Mouse (Mus musculus): ENCODE results near the gene Gm11027. TPM values are rescaled to one million over a fixed set of nuclear protein-coding genes. Genes with fewer than 3 reads are reported as not detected.

Gm11027 gene
- polyA plus RNA-seq, 1 experiment = not detected

DNA sequence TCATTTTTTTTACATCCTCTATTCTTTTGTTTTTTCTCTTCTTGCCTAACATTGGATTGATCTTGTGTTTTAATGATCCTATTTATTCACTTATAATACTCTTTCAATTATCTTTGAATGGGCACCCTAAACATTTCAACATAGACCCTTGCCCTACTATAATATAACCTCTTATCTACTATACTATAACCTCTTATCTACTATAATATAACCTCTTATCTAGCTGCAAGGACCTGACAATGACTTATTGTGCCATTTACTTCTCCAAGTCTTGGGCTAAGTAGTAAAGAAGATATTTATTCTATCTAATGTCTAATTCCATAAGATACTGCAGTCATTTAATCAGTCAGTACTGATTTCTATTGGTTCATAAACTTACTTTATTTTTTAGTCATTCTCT lies 36.8 kb upstream of the Gm11027 start:
- Histone ChIP-seq H3K4me1 (ENCODE audit: control insufficient read depth, insufficient read depth, low read length) (no peaks in the 10 kb centered on the region), H3K27ac (ENCODE audit: control insufficient read depth, insufficient read depth, low read depth, low read length) (no peak overlapping the region), H3K4me3 (ENCODE audit: control insufficient read depth, low read depth, low read length) (no peak overlapping the region), H3K27me3 (ENCODE audit: control insufficient read depth, insufficient read depth, low read length) (no peaks in the 10 kb centered on the region), H3K36me3 (ENCODE audit: control insufficient read depth, insufficient read depth, low read length) (no peaks in the 10 kb centered on the region; the same call in 1 of the 2 replicates)
- TF ChIP-seq CTCF (IDR thresholded peaks at IDR 0.05; ENCODE audit: control insufficient read depth, insufficient read depth, insufficient replicate concordance, low read depth, low read length) (no peak), POLR2A (IDR thresholded peaks at IDR 0.05; ENCODE audit: control insufficient read depth, low read depth, low read length) (no peak)

DNA sequence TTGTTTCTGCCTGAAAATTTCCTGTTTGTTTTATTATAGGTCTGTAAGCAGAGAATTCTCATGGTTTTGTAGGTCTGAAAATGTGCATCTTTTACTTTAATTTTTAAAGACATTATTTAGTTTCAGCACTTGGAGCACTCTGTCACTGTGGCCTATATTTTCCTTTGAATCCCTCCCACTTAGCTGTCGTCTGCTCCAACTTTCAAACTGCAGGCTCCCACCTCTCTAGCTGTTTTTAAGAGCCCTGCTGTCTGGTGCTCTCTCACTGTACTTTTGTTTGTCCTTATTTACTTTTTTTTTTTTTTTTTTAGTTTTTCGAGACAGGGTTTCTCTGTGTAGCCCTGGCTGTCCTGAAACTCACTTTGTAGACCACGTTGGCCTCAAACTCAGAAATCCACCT lies 36.4 kb upstream of the Gm11027 start:
- Histone ChIP-seq H3K27ac (ENCODE audit: control insufficient read depth, insufficient read depth, low read depth, low read length) (no peak overlapping the region), H3K4me1 (ENCODE audit: control insufficient read depth, insufficient read depth, low read length) (no peaks in the 10 kb centered on the region), H3K27me3 (ENCODE audit: control insufficient read depth, insufficient read depth, low read length) (no peaks in the 10 kb centered on the region), H3K36me3 (ENCODE audit: control insufficient read depth, insufficient read depth, low read length) (no peaks in the 10 kb centered on the region; the same call in 1 of the 2 replicates), H3K4me3 (ENCODE audit: control insufficient read depth, low read depth, low read length) (no peak overlapping the region)
- TF ChIP-seq POLR2A (IDR thresholded peaks at IDR 0.05; ENCODE audit: control insufficient read depth, low read depth, low read length) (no peak), CTCF (IDR thresholded peaks at IDR 0.05; ENCODE audit: control insufficient read depth, insufficient read depth, insufficient replicate concordance, low read depth, low read length) (no peak)

DNA sequence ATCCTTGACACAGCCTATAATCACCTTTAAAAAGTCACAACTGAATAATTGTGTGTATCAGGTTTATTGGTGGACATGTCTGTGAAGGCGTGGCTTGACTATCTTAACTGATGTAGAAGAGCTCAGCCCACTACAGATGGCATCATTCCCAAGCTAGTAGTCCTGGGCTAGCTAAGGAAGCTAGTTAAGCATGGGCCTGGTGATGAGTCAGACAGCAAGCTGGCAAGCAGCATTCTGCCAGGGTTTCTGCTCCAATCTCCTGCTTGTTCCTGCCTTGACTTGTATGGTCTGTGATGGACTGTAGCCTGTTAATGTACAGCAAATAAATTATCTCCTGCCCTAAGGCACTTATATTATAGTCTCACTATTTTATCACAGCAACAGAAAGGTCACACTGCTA lies 30.6 kb upstream of the Gm11027 start:
- H3K27me3 ChIP-seq (ENCODE audit: control insufficient read depth, insufficient read depth, low read length) = no peaks in the 10 kb centered on the region
- TF ChIP-seq POLR2A (IDR thresholded peaks at IDR 0.05; ENCODE audit: control insufficient read depth, low read depth, low read length) = no peak
- no peak for TF ChIP-seq CTCF (IDR thresholded peaks at IDR 0.05; ENCODE audit: control insufficient read depth, insufficient read depth, insufficient replicate concordance, low read depth, low read length)
- no peaks in the 10 kb centered on the region for H3K4me1 ChIP-seq (ENCODE audit: control insufficient read depth, insufficient read depth, low read length)
- H3K27ac ChIP-seq (ENCODE audit: control insufficient read depth, insufficient read depth, low read depth, low read length) = no peak overlapping the region
- H3K36me3 ChIP-seq (ENCODE audit: control insufficient read depth, insufficient read depth, low read length) = no peaks in the 10 kb centered on the region; the same call in 1 of the 2 replicates
- H3K4me3 ChIP-seq (ENCODE audit: control insufficient read depth, low read depth, low read length) = no peak overlapping the region

DNA sequence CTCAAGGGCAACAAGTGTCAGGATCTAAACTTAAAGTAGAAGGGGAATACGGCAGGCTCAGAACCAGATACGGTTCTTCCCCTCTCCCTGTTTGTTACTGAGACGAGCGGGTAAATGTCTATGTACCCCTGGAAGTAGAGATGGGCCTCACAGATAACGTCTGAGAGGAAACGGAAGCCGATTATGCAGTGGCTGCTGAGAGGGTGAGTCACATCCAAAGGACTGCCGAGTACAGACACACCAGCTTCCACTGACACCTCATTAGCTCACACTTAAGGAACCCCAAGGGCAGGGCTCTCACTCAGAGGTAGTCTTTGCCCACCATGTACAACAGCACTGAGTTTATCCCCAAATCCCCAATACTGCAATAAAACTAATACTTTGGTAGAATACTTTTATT lies 20.5 kb upstream of the Gm11027 start:
- H3K36me3 ChIP-seq (ENCODE audit: control insufficient read depth, insufficient read depth, low read length) = peaks cover 2% of the 10 kb centered on the region; the same call in 1 of the 2 replicates
- H3K4me3 ChIP-seq (ENCODE audit: control insufficient read depth, low read depth, low read length) = no peak overlapping the region

DNA sequence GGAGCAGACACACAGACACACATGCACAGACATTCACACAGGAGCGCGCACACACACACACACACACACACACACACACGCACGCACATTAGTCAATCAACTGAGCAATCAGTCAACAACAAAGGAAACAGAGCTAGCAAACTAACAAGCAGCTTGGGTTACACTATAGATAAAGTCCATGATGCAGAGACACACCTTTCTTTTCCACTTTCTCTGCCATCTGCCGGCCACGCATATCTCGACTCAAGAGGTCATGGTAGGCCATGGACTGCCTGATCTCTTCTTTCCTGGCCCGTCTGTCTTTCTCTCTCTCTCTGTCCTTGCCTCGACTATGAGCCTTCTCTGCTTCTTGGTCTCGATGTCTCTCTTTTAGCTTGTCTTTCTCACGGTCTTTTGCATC lies 19.6 kb upstream of the Gm11027 start:
- peaks cover 3% of the 10 kb centered on the region; the same call in 1 of the 2 replicates for H3K4me1 ChIP-seq (ENCODE audit: control insufficient read depth, insufficient read depth, low read length)

More for the DNA sequence above, 20.5 kb upstream of the Gm11027 start:
- Histone ChIP-seq H3K27ac (ENCODE audit: control insufficient read depth, insufficient read depth, low read depth, low read length) (no peak overlapping the region), H3K27me3 (ENCODE audit: control insufficient read depth, insufficient read depth, low read length) (no peaks in the 10 kb centered on the region), H3K4me1 (ENCODE audit: control insufficient read depth, insufficient read depth, low read length) (peaks cover 3% of the 10 kb centered on the region; the same call in 1 of the 2 replicates)
- TF ChIP-seq CTCF (IDR thresholded peaks at IDR 0.05; ENCODE audit: control insufficient read depth, insufficient read depth, insufficient replicate concordance, low read depth, low read length) = no peak
- TF ChIP-seq POLR2A (IDR thresholded peaks at IDR 0.05; ENCODE audit: control insufficient read depth, low read depth, low read length) = no peak

DNA sequence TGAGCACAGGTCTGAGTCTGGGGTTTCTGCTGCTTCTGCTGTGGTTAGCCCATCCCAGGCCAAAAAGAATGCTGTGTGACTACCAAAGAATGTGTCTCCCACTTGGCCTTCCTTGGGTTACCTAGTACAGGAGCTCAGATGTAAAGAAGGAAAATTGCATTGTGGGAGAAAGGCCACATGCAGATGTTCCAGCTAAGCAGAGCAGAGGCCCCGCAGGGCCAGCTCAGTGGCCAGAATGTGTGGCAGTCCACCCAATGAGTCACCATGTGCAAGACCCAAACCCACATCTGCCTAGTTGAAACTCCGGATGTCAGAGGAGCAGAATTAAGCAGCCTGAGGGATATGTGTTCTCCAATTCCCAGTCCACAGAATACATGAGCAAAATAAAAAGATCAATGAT lies 16.9 kb upstream of the Gm11027 start:
- peaks cover 2% of the 10 kb centered on the region; the same call in 1 of the 2 replicates for H3K36me3 ChIP-seq (ENCODE audit: control insufficient read depth, insufficient read depth, low read length)
- peaks cover 3% of the 10 kb centered on the region; the same call in 1 of the 2 replicates for H3K4me1 ChIP-seq (ENCODE audit: control insufficient read depth, insufficient read depth, low read length)
- H3K4me3 ChIP-seq (ENCODE audit: control insufficient read depth, low read depth, low read length) = no peak overlapping the region
- no peaks in the 10 kb centered on the region for H3K27me3 ChIP-seq (ENCODE audit: control insufficient read depth, insufficient read depth, low read length)
- H3K27ac ChIP-seq (ENCODE audit: control insufficient read depth, insufficient read depth, low read depth, low read length) = no peak overlapping the region
- TF ChIP-seq CTCF (IDR thresholded peaks at IDR 0.05; ENCODE audit: control insufficient read depth, insufficient read depth, insufficient replicate concordance, low read depth, low read length) = no peak

More for the DNA sequence above, 19.6 kb upstream of the Gm11027 start:
- Histone ChIP-seq H3K27me3 (ENCODE audit: control insufficient read depth, insufficient read depth, low read length) (no peaks in the 10 kb centered on the region), H3K4me3 (ENCODE audit: control insufficient read depth, low read depth, low read length) (no peak overlapping the region), H3K36me3 (ENCODE audit: control insufficient read depth, insufficient read depth, low read length) (peaks cover 2% of the 10 kb centered on the region; the same call in 1 of the 2 replicates), H3K27ac (ENCODE audit: control insufficient read depth, insufficient read depth, low read depth, low read length) (no peak overlapping the region; the same call in 1 of the 2 replicates)
- TF ChIP-seq POLR2A (IDR thresholded peaks at IDR 0.05; ENCODE audit: control insufficient read depth, low read depth, low read length) (no peak), CTCF (IDR thresholded peaks at IDR 0.05; ENCODE audit: control insufficient read depth, insufficient read depth, insufficient replicate concordance, low read depth, low read length) (no peak)

DNA sequence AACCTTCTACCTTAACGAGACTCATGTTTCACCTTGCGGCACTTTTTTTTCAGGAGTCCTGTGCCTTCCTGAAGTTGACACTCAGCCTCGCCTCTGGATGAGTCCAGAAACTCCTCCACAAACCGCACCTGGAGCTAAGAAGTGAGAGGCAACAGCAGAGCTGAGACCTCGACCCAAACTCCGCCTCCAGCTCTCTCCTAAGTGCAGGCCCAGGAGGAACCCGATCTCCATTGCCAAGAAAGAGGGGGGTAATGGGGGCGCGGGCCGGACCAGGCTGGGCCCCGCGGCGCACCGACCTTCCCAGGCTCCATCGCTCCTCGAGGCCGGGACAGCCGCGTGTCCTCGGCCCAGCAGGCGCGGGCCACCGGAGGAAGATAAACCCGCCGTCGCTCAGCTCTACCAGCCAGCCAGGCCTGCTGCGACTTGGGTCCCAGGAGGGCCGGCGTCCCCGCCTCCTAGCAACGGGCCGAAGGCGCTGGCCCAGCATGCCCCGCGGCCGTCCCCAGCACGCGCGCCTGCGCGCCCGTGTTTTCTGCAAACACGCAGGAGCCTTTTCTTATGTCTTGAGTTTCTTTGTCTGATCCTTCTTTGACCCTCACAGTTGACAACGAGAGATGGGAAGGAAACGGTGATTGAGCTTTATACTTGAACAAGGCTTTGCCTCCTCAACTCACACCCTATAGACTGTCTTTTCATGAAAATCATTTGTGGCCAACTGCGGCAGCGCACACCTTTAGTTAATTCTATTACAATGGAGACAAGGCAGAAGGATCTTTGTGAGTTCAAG lies 12.4 kb upstream of the Gm11027 start, which contains the start of gene Wdr60:
Gene Wdr60 (minus strand): TSS at position 468 of the 787 bp plus-strand sequence.
- no peaks in the 10 kb centered on the region for H3K27me3 ChIP-seq (ENCODE audit: control insufficient read depth, insufficient read depth, low read length)

More for the DNA sequence above, 12.4 kb upstream of the Gm11027 start, which contains the start of gene Wdr60:
- TF ChIP-seq POLR2A (IDR thresholded peaks at IDR 0.05; ENCODE audit: control insufficient read depth, low read depth, low read length) (peak; percentile 86), CTCF (IDR thresholded peaks at IDR 0.05; ENCODE audit: control insufficient read depth, insufficient read depth, insufficient replicate concordance, low read depth, low read length) (no peak)
- peak within 1 kb of the TSS; percentile 81 for H3K4me3 ChIP-seq (ENCODE audit: control insufficient read depth, low read depth, low read length)
- H3K27ac ChIP-seq (ENCODE audit: control insufficient read depth, insufficient read depth, low read depth, low read length) = peak within 1 kb of the TSS; percentile 42
- peaks cover 3% of the 10 kb centered on the region; the same call in 1 of the 2 replicates for H3K4me1 ChIP-seq (ENCODE audit: control insufficient read depth, insufficient read depth, low read length)
- H3K36me3 ChIP-seq (ENCODE audit: control insufficient read depth, insufficient read depth, low read length) = no peaks in the 10 kb centered on the region
